Mouse (Mus musculus) lung, adult 2 months (tissue): ENCODE measurements around the gene N4bp2l2.

Source experiments
- CTCF ChIP-seq: fragments of 200-500 bp; IDR thresholded peaks from 2 replicates; pipeline ENCODE4 v1.5.1; 2011; ENCODE audit warnings: mild to moderate bottlenecking, low read length, control low read depth; ENCODE audit not compliant: insufficient read depth
- POLR2A ChIP-seq: fragments of 200-500 bp; IDR thresholded peaks from 2 replicates; pipeline ENCODE4 v1.6.1; 2011; ENCODE audit warnings: low read depth, mild to moderate bottlenecking, control low read depth, low read length, borderline replicate concordance; ENCODE audit errors: extremely low read depth

GRCm38 (mm10) chr5:150574403-150574802 lies 91.6 kb downstream of the N4bp2l2 start:
- no peak for TF ChIP-seq CTCF
- TF ChIP-seq POLR2A = no peak
